ENCODE assay signal across 14 mouse cellular contexts in genomic region chr9:104676665-104677064, GRCm38 (mm10).
DNase-seq lines count a peak whose midpoint lies in the region; ATAC-seq and TF ChIP-seq lines count a peak whose summit lies in the region.
"Had no signal": no experiment of that assay in that cellular context is flagged by ENCODE, and none has a peak within 500 bp of the region (broad histone marks: within the 10 kb centered on the region; RNA-seq: fewer than 3 reads in every experiment).

No protein-coding gene starts in this region.

- WGBS in forebrain, postnatal 0 days, result 47% methylated on average over 1 of the region's 1 CpGs
- 67% methylated on average over 1 of the region's 1 CpGs for WGBS in forebrain, embryonic 10.5 days
- 45% methylated on average over 1 of the region's 1 CpGs for WGBS in limb, embryonic 14.5 days
- 50% methylated on average over 1 of the region's 1 CpGs for WGBS in limb, embryonic 10.5 days

- TF ChIP-seq EP300 in ES-Bruce4 (IDR thresholded peaks at IDR 0.05; ENCODE audit: insufficient read depth, low read depth, low read length), result no peak

- H3K4me3 ChIP-seq in forebrain, postnatal 0 days (ENCODE audit: low read depth, low read length), result no peak overlapping the region
- H3K4me3 ChIP-seq in forebrain, embryonic 10.5 days, result no peak overlapping the region
- no peak overlapping the region for H3K4me3 ChIP-seq in limb, embryonic 14.5 days (replicated peaks; ENCODE audit: low read length)
- no peak overlapping the region for H3K4me3 ChIP-seq in limb, embryonic 10.5 days
- H3K4me3 ChIP-seq in ES-Bruce4 (ENCODE audit: low read depth, low read length), result no peak overlapping the region
- H3K4me3 ChIP-seq: myocyte; stomach, embryonic 15.5 days had no signal

- no peak overlapping the region for H3K27ac ChIP-seq in forebrain, postnatal 0 days (ENCODE audit: low read depth, low read length)
- H3K27ac ChIP-seq in forebrain, embryonic 10.5 days, result no peak overlapping the region
- H3K27ac ChIP-seq in limb, embryonic 14.5 days (replicated peaks; ENCODE audit: low read depth, low read length), result no peak overlapping the region
- H3K27ac ChIP-seq in limb, embryonic 10.5 days, result no peak overlapping the region
- H3K27ac ChIP-seq in ES-Bruce4 (ENCODE audit: insufficient read depth, low read length), result no peak overlapping the region
- H3K27ac ChIP-seq: stomach, embryonic 15.5 days had no signal

- peak; percentile 78 for TF ChIP-seq CTCF in forebrain, postnatal 0 days (IDR thresholded peaks at IDR 0.05; ENCODE audit: low read depth)
- peak; percentile 7 for TF ChIP-seq CTCF in ES-Bruce4 (IDR thresholded peaks at IDR 0.05; ENCODE audit: low read depth, low read length)

- H3K9ac ChIP-seq in forebrain, postnatal 0 days, result no peak overlapping the region
- no peak overlapping the region for H3K9ac ChIP-seq in limb, embryonic 14.5 days (ENCODE audit: low read depth, low read length, severe bottlenecking)
- H3K9ac ChIP-seq in ES-Bruce4 (ENCODE audit: low read depth, poor library complexity, severe bottlenecking), result no peak overlapping the region
- H3K9ac ChIP-seq: stomach, embryonic 15.5 days had no signal

- no peak for TF ChIP-seq POLR2A in limb, embryonic 14.5 days (IDR thresholded peaks at IDR 0.05; ENCODE audit: borderline replicate concordance, extremely low read depth, insufficient read depth, insufficient read length)
- no peak for TF ChIP-seq POLR2A in ES-Bruce4 (IDR thresholded peaks at IDR 0.05; ENCODE audit: insufficient read depth, low read length)

- ATAC-seq in forebrain, postnatal 0 days, result no peak
- no peak for ATAC-seq in limb, embryonic 14.5 days (ENCODE audit: low FRiP score, low read depth)
- peak; percentile 42; the same call in 1 of the 2 replicates for ATAC-seq in granulocyte monocyte progenitor cell, adult 5-6 weeks (replicated peaks; ENCODE audit: poor library complexity, severe bottlenecking)
- ATAC-seq: CD4-positive, CD25-positive, alpha-beta regulatory T cell, adult 4 months had no signal

- peak; percentile 30 for DNase-seq in forebrain, postnatal 0 days
- DNase-seq in forebrain, embryonic 10.5 days (ENCODE audit: extremely low spot score, low spot score), result no peak
- DNase-seq in limb, embryonic 14.5 days (ENCODE audit: low spot score), result peak; percentile 21
- no peak for DNase-seq in limb, embryonic 10.5 days (ENCODE audit: low spot score)
- DNase-seq in thymus, adult 18-20 months, result no peak
- DNase-seq in gastrocnemius, postnatal 14 days, result no peak
- DNase-seq: gastrocnemius, postnatal 25 days; heart, postnatal 36 days; layer of hippocampus, adult 9-11 months had no signal

- H3K4me1 ChIP-seq in forebrain, postnatal 0 days (ENCODE audit: insufficient read depth), result no peaks in the 10 kb centered on the region
- H3K4me1 ChIP-seq in forebrain, embryonic 10.5 days, result 0 out of 2 replicates have a peak, but pooled peaks cover 3% of the 10 kb centered on the region
- H3K4me1 ChIP-seq in limb, embryonic 14.5 days (ENCODE audit: control insufficient read depth, insufficient read depth, low read length), result no peaks in the 10 kb centered on the region
- no peaks in the 10 kb centered on the region for H3K4me1 ChIP-seq in limb, embryonic 10.5 days
- no peaks in the 10 kb centered on the region for H3K4me1 ChIP-seq in ES-Bruce4 (ENCODE audit: control insufficient read depth, insufficient read depth, low read length)
- H3K4me1 ChIP-seq: stomach, embryonic 15.5 days had no signal

- intact Hi-C loops in gastrocnemius, postnatal 14 days (cut with DNase I; ENCODE audit: low total_unique reads), result no loop called here

- H3K9me3 ChIP-seq in forebrain, postnatal 0 days (ENCODE audit: low read length), result no peaks in the 10 kb centered on the region
- H3K9me3 ChIP-seq in forebrain, embryonic 10.5 days, result no peaks in the 10 kb centered on the region
- no peaks in the 10 kb centered on the region for H3K9me3 ChIP-seq in limb, embryonic 14.5 days (ENCODE audit: control insufficient read depth, low read length)
- H3K9me3 ChIP-seq in limb, embryonic 10.5 days (replicated peaks), result no peaks in the 10 kb centered on the region
- H3K9me3 ChIP-seq in ES-Bruce4 (replicated peaks; ENCODE audit: control insufficient read depth, insufficient read depth, low read length, poor library complexity, severe bottlenecking), result no peaks in the 10 kb centered on the region
- H3K9me3 ChIP-seq: stomach, embryonic 15.5 days had no signal

- no peaks in the 10 kb centered on the region for H3K36me3 ChIP-seq in forebrain, postnatal 0 days (ENCODE audit: insufficient read depth)
- no peaks in the 10 kb centered on the region for H3K36me3 ChIP-seq in forebrain, embryonic 10.5 days (replicated peaks)
- no peaks in the 10 kb centered on the region for H3K36me3 ChIP-seq in limb, embryonic 14.5 days (ENCODE audit: control insufficient read depth, insufficient read depth, low read length)
- no peaks in the 10 kb centered on the region for H3K36me3 ChIP-seq in limb, embryonic 10.5 days
- no peaks in the 10 kb centered on the region for H3K36me3 ChIP-seq in ES-Bruce4 (ENCODE audit: control insufficient read depth, insufficient read depth, low read length, poor library complexity, severe bottlenecking)
- H3K36me3 ChIP-seq: stomach, embryonic 15.5 days had no signal

- H3K4me2 ChIP-seq in forebrain, postnatal 0 days (ENCODE audit: low read depth), result no peak overlapping the region
- H3K4me2 ChIP-seq in limb, embryonic 14.5 days (replicated peaks; ENCODE audit: low read depth, low read length, severe bottlenecking), result no peak overlapping the region
- H3K4me2 ChIP-seq: stomach, embryonic 15.5 days had no signal

- H3K27me3 ChIP-seq in forebrain, postnatal 0 days (ENCODE audit: insufficient read depth, low read length), result no peaks in the 10 kb centered on the region
- H3K27me3 ChIP-seq in forebrain, embryonic 10.5 days (ENCODE audit: poor library complexity, severe bottlenecking), result no peaks in the 10 kb centered on the region
- H3K27me3 ChIP-seq in limb, embryonic 14.5 days (ENCODE audit: control insufficient read depth, insufficient read depth, low read length), result no peaks in the 10 kb centered on the region
- no peaks in the 10 kb centered on the region for H3K27me3 ChIP-seq in limb, embryonic 10.5 days (ENCODE audit: low read depth, poor library complexity, severe bottlenecking)
- H3K27me3 ChIP-seq in ES-Bruce4 (ENCODE audit: control insufficient read depth, insufficient read depth, low read length, poor library complexity, severe bottlenecking), result no peaks in the 10 kb centered on the region
- H3K27me3 ChIP-seq: stomach, embryonic 15.5 days had no signal

Comparison
In these comparisons a context has a peak if more than half of its experiments do, and no peak if none do; other contexts are left out.
1. DNase-seq: peak in forebrain, postnatal 0 days (single experiment) and limb, embryonic 14.5 days (single experiment); none in forebrain, embryonic 10.5 days (single experiment), limb, embryonic 10.5 days (single experiment), thymus, adult 18-20 months (0 of 2) and gastrocnemius, postnatal 14 days (single experiment).